Mouse (Mus musculus) lung, embryonic 14.5 days (tissue): ENCODE results near the gene Rft1. TPM values are rescaled to one million over a fixed set of nuclear protein-coding genes. Genes with fewer than 3 reads are reported as not detected.
A peak's percentile ranks its signal among the peaks of the same experiment; 100 is the strongest.

Experiments
- ATAC-seq: fragments of 200-750 bp; cut with Nextera tagmentation; 2 replicates; pipeline ENCODE4 v1.8.0; 2017; ENCODE audit warnings: mild to moderate bottlenecking, moderate TSS enrichment, moderate library complexity; ENCODE audit not compliant: insufficient read depth
- DNase-seq: peaks from one replicate; pipeline ENCODE4 v3.0.0-alpha.2; 2015
- H3K27ac ChIP-seq: fragments of 300-500 bp; sonication (generic); 2 replicates; pipeline ENCODE4 v1.5.1; 2014; ENCODE audit warnings: low read depth, mild to moderate bottlenecking, moderate library complexity
- H3K27me3 ChIP-seq: fragments of 300-500 bp; sonication (generic); 2 replicates; pipeline ENCODE4 v1.6.1; 2014; ENCODE audit warnings: low read length, control low read depth; ENCODE audit not compliant: insufficient read depth
- H3K36me3 ChIP-seq: fragments of 300-500 bp; sonication (generic); 2 replicates; pipeline ENCODE4 v1.6.1; 2014; ENCODE audit warnings: control low read depth; ENCODE audit not compliant: insufficient read depth
- H3K4me1 ChIP-seq: fragments of 300-500 bp; sonication (generic); 2 replicates; pipeline ENCODE4 v1.6.1; 2014; ENCODE audit warnings: antibody characterized with exemption, control low read depth; ENCODE audit not compliant: insufficient read depth
- H3K4me2 ChIP-seq: fragments of 300-500 bp; sonication (generic); 2 replicates; pipeline ENCODE4 v1.6.1; 2014; ENCODE audit warnings: mild to moderate bottlenecking
- H3K4me3 ChIP-seq: fragments of 300-500 bp; sonication (generic); 2 replicates; pipeline ENCODE4 v1.5.1; 2014; ENCODE audit warnings: low read depth, low read length
- H3K9ac ChIP-seq: fragments of 300-500 bp; sonication (generic); 2 replicates; pipeline ENCODE4 v1.6.1; 2014
- H3K9me3 ChIP-seq: fragments of 300-500 bp; sonication (generic); 2 replicates; pipeline ENCODE4 v1.6.1; 2016; ENCODE audit warnings: low read depth, low read length, control low read depth
- CTCF ChIP-seq: IDR thresholded peaks from 2 replicates; pipeline ENCODE4 v1.5.1; 2016; ENCODE audit warnings: antibody characterized with exemption, low read depth
- WGBS: fragments of 180-500 bp; shearing (Covaris S2); extraction: QIAGEN DNeasy Blood & Tissue Kit; methylation state at CpG from one replicate; pipeline ENCODE4 v1.1.7; 2014; 5-methylcytosine and 5-hydroxymethylcytosine counted together
- polyA plus RNA-seq: library from polyadenylated mRNA; unstranded; fragments of >200 nt; fragmentation: Nextera tagmentation; extraction: Ambion mirVana; gene quantifications from 2 replicates; pipeline ENCODE4 v1.2.1, GENCODE M21; 2014

Rft1 gene
- polyA plus RNA-seq, 1 experiment from 2014 or later: 18.0 TPM

GRCm38 (mm10) chr14:30638009-30638408 lies 16.2 kb upstream of the Rft1 start:
- no peak for TF ChIP-seq CTCF
- H3K4me2 ChIP-seq: no peak overlapping the region
- H3K36me3 ChIP-seq: no peaks in the 10 kb centered on the region
- no peak overlapping the region for H3K27ac ChIP-seq
- no peaks in the 10 kb centered on the region for H3K9me3 ChIP-seq
- H3K4me1 ChIP-seq: no peaks in the 10 kb centered on the region; the same call in 1 of the 2 replicates
- no peak overlapping the region for H3K4me3 ChIP-seq
- no peak overlapping the region for H3K9ac ChIP-seq
- DNase-seq (no peak), ATAC-seq (no peak)
- 76% methylated on average over 4 of the region's 4 CpGs for WGBS
- no peaks in the 10 kb centered on the region for H3K27me3 ChIP-seq

- no peaks in the 10 kb centered on the region for H3K36me3 ChIP-seq
- no peak for DNase-seq
- no peak overlapping the region for H3K27ac ChIP-seq
- no peak overlapping the region for H3K4me3 ChIP-seq
- H3K9me3 ChIP-seq: no peaks in the 10 kb centered on the region
- H3K4me2 ChIP-seq: no peak overlapping the region
- H3K27me3 ChIP-seq: no peaks in the 10 kb centered on the region
- no peak for ATAC-seq
- WGBS: 72% methylated on average over 4 of the region's 4 CpGs
- H3K9ac ChIP-seq: no peak overlapping the region
- no peak for TF ChIP-seq CTCF
- no peaks in the 10 kb centered on the region for H3K4me1 ChIP-seq
These were observed 15.5 kb upstream of the Rft1 start for GRCm38 (mm10) chr14:30638686-30639085.

- Histone ChIP-seq H3K9me3 (no peaks in the 10 kb centered on the region), H3K4me1 (no peaks in the 10 kb centered on the region), H3K4me3 (no peak overlapping the region), H3K9ac (no peak overlapping the region), H3K27me3 (no peaks in the 10 kb centered on the region), H3K36me3 (no peaks in the 10 kb centered on the region), H3K4me2 (no peak overlapping the region), H3K27ac (peak overlapping the region; percentile 32)
- no peak for ATAC-seq
- WGBS: 70% methylated on average over 2 of the region's 2 CpGs
- TF ChIP-seq CTCF: no peak
- DNase-seq: no peak
These were observed 12.4 kb upstream of the Rft1 start for GRCm38 (mm10) chr14:30641748-30642147.

GRCm38 (mm10) chr14:30644026-30644425 lies 10.1 kb upstream of the Rft1 start:
- no peak for DNase-seq
- Histone ChIP-seq H3K9ac (no peak overlapping the region), H3K36me3 (no peaks in the 10 kb centered on the region), H3K27me3 (no peaks in the 10 kb centered on the region), H3K4me1 (no peaks in the 10 kb centered on the region), H3K4me2 (no peak overlapping the region), H3K9me3 (no peaks in the 10 kb centered on the region), H3K27ac (no peak overlapping the region), H3K4me3 (no peak overlapping the region)
- 87% methylated on average over 2 of the region's 2 CpGs for WGBS
- no peak for TF ChIP-seq CTCF
- ATAC-seq: no peak

GRCm38 (mm10) chr14:30645066-30645465 lies 9.1 kb upstream of the Rft1 start:
- DNase-seq: no peak
- no peaks in the 10 kb centered on the region for H3K27me3 ChIP-seq
- no peak overlapping the region for H3K9ac ChIP-seq
- H3K36me3 ChIP-seq: no peaks in the 10 kb centered on the region
- H3K4me3 ChIP-seq: no peak overlapping the region
- 51% methylated on average over 8 of the region's 8 CpGs for WGBS
- ATAC-seq: no peak
- TF ChIP-seq CTCF: no peak
- no peaks in the 10 kb centered on the region for H3K4me1 ChIP-seq
- no peaks in the 10 kb centered on the region for H3K9me3 ChIP-seq
- no peak overlapping the region for H3K4me2 ChIP-seq
- no peak overlapping the region for H3K27ac ChIP-seq

- DNase-seq: no peak
- 65% methylated on average over 1 of the region's 1 CpGs for WGBS
These were observed 7.7 kb upstream of the Rft1 start for GRCm38 (mm10) chr14:30646486-30646885.

GRCm38 (mm10) chr14:30648478-30648877 lies 5.7 kb upstream of the Rft1 start:
- Histone ChIP-seq H3K36me3 (no peaks in the 10 kb centered on the region), H3K27me3 (no peaks in the 10 kb centered on the region), H3K9me3 (no peaks in the 10 kb centered on the region), H3K4me1 (no peaks in the 10 kb centered on the region), H3K9ac (no peak overlapping the region), H3K4me3 (no peak overlapping the region), H3K4me2 (no peak overlapping the region), H3K27ac (no peak overlapping the region)
- DNase-seq (peak; percentile 61), ATAC-seq (no peak)
- WGBS: 35% methylated on average over 3 of the region's 3 CpGs
- TF ChIP-seq CTCF: no peak

More at GRCm38 (mm10) chr14:30646486-30646885, 7.7 kb upstream of the Rft1 start:
- H3K9me3 ChIP-seq: no peaks in the 10 kb centered on the region
- no peaks in the 10 kb centered on the region for H3K4me1 ChIP-seq
- no peak overlapping the region for H3K27ac ChIP-seq
- no peaks in the 10 kb centered on the region for H3K36me3 ChIP-seq
- no peak for TF ChIP-seq CTCF
- H3K27me3 ChIP-seq: no peaks in the 10 kb centered on the region
- no peak overlapping the region for H3K4me3 ChIP-seq
- H3K4me2 ChIP-seq: no peak overlapping the region
- H3K9ac ChIP-seq: no peak overlapping the region
- no peak for ATAC-seq

GRCm38 (mm10) chr14:30649745-30650144 lies 4.4 kb upstream of the Rft1 start:
- no peak for DNase-seq
- H3K36me3 ChIP-seq: no peaks in the 10 kb centered on the region
- no peaks in the 10 kb centered on the region for H3K9me3 ChIP-seq
- H3K9ac ChIP-seq: no peak overlapping the region
- H3K27ac ChIP-seq: no peak overlapping the region
- ATAC-seq: no peak
- H3K4me2 ChIP-seq: no peak overlapping the region
- WGBS: 78% methylated on average over 8 of the region's 8 CpGs
- no peak overlapping the region for H3K4me3 ChIP-seq
- H3K27me3 ChIP-seq: no peaks in the 10 kb centered on the region
- H3K4me1 ChIP-seq: 0 out of 2 replicates have a peak, but pooled peaks cover 1% of the 10 kb centered on the region
- no peak for TF ChIP-seq CTCF
